Mouse (Mus musculus): ENCODE results near the gene Gm45799.

Gm45799 gene

DNA sequence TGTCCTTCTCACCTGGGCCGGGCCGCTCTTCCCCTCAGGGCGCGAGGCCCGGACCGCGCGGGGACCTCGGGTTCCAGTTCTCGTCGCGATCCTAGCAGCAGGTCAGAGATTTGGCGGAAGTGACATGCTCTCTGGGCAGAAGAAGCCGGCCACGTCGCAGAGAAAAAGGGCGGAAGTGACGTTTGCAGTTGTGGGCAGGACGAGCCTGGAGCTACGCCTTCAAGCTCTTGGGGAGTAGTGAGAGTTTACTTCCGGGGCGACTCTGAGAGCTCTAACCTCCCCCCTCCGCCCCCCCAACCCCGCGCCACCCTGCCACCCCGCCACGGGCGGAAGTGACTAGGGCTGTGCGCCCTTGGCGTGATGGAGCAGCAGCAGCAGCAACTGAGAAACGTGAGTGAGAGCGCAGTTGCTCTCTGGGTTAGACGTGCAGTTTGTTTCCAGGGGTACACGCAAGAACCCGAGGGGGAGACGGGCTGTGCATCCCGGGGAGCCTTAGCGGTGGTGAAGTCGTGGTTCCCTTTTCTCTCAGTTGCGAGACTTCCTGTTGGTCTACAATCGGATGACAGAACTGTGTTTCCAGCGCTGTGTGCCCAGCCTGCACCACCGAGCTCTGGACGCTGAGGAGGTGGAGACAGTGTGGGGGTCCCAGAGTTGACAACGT lies at the start of gene Gm45799, which contains the start of gene Arfip2:
Gene Gm45799 (plus strand): TSS at position 320 of the 661 bp plus-strand sequence.
Gene Arfip2 (minus strand): TSS at position 184 of the 661 bp plus-strand sequence.
- DNase-seq (ENCODE audit: low spot score in 2 of 2) = peak; percentile 91 to 97

GRCm38 (mm10) chr7:105602860-105603623 lies 37.3 kb upstream of the Gm45799 start:
- DNase-seq (ENCODE audit: low spot score in 2 of 2) = peak; percentile 27 to 30

DNA sequence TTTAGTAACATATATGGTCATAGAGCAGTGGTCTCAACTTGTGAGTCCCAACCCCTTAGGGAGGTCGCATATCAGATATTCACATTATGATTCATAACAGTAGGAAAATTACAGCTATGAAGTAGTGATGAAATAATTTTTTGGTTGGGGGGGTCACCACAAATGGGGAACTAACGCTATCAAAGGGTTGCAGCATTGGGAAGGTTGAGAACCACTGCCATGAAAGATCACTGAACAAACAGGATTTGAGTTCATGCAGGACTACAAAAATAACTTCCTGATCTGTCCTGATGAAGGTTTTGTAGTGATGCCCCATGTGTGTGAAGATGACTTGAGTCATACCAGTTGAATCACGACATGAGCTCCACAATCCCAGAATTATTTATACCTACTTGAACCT lies 31.9 kb upstream of the Gm45799 start:
- no peak for DNase-seq (ENCODE audit: low spot score in 2 of 2)

- DNase-seq (ENCODE audit: low spot score in 2 of 2) = no peak
These were observed 28.6 kb upstream of the Gm45799 start for GRCm38 (mm10) chr7:105611767-105612166.

DNA sequence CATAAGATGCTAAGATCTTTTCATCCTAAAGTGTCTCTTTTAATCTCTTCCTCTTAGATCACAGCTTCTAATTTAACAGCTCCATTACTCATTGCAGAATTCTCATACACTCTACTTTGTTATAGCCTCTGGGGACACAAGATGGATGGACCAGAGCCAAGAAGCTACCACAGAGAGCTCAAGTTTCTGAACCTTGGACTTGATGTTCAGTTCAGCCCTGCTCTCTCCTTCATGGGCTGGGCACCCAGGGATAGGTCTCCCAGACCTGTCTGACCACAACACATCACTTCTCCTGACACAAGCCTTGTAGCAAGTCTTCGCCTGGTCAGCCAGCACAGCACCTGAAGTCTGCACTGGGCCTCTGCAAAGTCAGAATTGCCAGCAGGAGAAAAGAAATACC lies 26.0 kb upstream of the Gm45799 start:
- no peak for DNase-seq (ENCODE audit: low spot score in 2 of 2)

DNA sequence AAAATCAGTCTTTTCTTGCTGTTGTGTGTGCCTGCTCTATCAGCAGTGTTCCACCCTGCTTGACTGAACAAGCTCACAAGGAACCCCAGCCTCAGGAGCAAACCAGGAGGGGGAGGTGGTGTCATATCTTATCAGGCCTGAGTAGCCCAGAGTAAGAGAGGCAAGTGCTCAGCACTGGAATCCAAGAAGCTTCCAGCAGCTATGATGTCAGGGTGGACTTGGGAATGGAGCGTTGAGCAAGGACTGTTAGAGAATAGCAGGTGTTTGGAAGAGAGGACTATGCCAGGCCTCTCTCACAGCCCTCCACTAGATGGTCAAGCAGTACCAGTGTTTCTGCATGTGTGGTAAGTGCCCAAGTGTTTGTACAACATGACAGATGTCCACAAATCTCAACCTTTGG lies 24.6 kb upstream of the Gm45799 start:
- no peak for DNase-seq (ENCODE audit: low spot score in 2 of 2)

GRCm38 (mm10) chr7:105616561-105616960 lies 23.8 kb upstream of the Gm45799 start:
- DNase-seq (ENCODE audit: low spot score in 2 of 2) = no peak

DNA sequence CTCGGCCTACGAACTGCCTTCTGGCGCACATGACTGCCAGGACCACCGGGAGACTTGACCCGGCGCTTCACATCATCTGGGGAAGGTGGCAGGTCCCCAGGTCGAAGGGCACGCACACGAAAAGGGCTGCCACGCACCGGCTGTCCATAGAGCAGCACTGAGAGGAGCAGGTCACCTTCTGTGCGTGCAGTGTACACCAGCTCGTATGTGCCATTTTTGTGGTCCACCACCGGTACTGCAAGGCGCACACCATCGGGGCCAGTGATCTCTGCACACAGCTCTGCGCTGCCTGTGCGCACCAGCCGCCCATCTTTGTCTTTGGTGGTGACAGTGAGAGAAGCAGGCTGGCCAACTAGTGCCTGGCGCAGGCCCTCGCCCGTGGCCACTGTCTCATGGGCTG lies 22.5 kb upstream of the Gm45799 start:
- DNase-seq (ENCODE audit: low spot score in 2 of 2) = no peak

GRCm38 (mm10) chr7:105619701-105620100 lies 20.7 kb upstream of the Gm45799 start:
- DNase-seq (ENCODE audit: low spot score in 2 of 2) = no peak

- no peak for DNase-seq (ENCODE audit: low spot score in 2 of 2)
These were observed 19.3 kb upstream of the Gm45799 start for GRCm38 (mm10) chr7:105621053-105621452.

- no peak for DNase-seq (ENCODE audit: low spot score in 2 of 2)
These were observed 18.6 kb upstream of the Gm45799 start for GRCm38 (mm10) chr7:105621646-105622292.

DNA sequence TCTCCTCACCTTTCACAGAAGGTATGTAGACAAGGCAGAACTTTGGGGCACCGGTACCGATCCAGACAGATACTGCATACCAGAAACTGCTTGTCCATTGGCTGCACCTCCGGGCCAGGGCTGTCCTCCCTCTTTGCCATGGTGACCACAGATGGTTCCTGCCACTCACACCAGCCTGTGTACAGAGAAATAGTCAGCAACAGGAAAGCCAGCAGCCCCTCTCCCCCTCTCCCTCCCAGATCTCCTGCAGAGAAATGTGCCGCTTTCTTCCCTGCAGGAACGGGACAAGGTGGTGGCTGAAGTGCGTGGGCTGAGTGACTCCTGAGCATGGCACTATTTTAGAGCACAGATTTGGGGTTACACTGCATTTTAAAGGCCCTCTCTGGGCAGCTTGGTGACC lies 15.0 kb upstream of the Gm45799 start:
- no peak for DNase-seq (ENCODE audit: low spot score in 2 of 2)

GRCm38 (mm10) chr7:105628633-105629032 lies 11.7 kb upstream of the Gm45799 start:
- no peak for DNase-seq (ENCODE audit: low spot score in 2 of 2)

GRCm38 (mm10) chr7:105632551-105632972 lies 7.8 kb upstream of the Gm45799 start:
- DNase-seq (ENCODE audit: low spot score in 2 of 2) = no peak

- peak; percentile 87 to 90 for DNase-seq (ENCODE audit: low spot score in 2 of 2)
These were observed 7.1 kb upstream of the Gm45799 start, which contains the start of gene Trim3 for GRCm38 (mm10) chr7:105633127-105633800. TSS of gene Trim3 (minus strand) at chr7:105633571.

GRCm38 (mm10) chr7:105633801-105634135 lies 6.6 kb upstream of the Gm45799 start:
- no peak for DNase-seq (ENCODE audit: low spot score in 2 of 2)

GRCm38 (mm10) chr7:105634272-105634920 lies 6.0 kb upstream of the Gm45799 start:
- no peak for DNase-seq (ENCODE audit: low spot score in 2 of 2)

DNA sequence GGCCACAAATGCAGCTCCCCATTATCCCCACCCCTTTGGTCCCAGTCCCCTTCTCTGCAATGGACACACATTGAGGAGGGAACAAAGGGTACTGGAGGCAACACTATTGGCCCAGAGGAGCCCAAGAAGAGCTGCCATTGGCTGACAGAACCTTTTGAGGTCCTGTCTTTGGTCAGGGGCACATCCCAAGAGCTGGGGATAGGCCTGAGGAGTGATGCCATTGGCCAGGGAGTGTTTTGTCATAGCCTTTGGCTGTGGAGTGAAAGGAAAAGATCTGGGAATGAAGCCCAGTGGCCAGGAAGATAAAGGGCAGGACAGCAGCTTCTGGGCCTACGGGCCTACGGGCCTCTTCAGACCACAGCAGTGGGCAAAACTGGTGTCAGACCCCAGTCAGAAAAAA lies 4.6 kb upstream of the Gm45799 start:
- DNase-seq (ENCODE audit: low spot score in 2 of 2) = no peak

DNA sequence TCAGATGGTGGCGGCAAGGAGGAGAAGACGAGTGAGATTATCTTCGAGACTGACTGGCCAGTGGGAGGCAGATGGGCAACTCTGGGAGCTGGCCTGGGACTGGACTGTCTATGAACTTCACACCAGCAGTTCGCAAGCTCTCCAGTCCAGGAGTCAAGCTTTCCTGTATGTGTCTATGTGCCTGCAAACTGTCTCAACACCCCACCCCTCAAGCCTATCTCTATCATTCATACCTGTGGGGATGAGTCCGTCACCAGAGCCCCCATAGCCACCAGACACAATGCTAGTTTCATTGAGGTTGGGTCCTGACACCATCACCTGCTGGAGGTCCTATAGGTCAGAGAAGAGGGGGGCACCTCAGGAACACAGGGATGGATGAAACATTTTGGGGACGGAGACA lies 1.6 kb upstream of the Gm45799 start:
- DNase-seq (ENCODE audit: low spot score in 2 of 2) = no peak

GRCm38 (mm10) chr7:105639304-105639703 lies 1.0 kb upstream of the Gm45799 start:
- no peak for DNase-seq (ENCODE audit: low spot score in 2 of 2)

DNA sequence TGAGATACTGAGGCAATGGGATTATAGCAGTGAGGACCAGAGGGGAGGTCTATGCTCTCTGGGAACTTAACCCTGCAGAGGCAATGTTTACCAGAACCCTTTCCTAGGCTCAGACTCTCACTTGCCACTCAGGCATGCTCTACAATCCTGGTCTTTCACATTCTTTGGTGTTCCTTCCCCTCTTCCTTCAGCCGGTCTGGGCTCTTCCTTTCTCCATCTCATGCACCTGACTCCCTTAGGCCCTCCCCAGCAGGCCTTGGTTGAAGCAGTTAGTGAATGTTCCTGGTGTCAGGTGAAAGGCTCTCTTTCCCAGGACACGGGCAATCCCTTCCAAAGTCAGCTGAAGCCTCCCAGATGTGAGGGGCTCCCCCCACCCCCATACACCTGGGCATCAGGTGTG lies 596 bp upstream of the Gm45799 start, which contains the start of gene Timm10b:
Gene Timm10b (plus strand): TSS at position 301 of the 400 bp plus-strand sequence.
- DNase-seq (ENCODE audit: low spot score in 2 of 2) = no peak

DNA sequence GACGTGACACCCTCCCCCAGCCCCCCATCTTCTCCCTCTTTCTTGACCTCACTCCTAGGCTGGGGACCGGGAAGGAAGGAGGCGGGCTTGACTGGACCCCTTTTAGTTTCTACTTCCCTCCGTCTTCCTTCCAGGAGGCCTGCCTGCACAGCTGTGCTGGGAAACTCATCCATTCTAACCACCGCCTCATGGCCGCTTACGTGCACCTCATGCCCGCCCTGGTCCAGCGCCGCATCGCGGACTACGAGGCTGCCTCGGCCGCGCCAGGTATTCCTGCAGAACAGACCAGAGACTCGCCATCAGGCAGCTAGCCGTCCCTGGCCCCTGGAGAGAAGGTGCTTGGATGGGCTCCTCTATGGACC lies 523 bp downstream of the Gm45799 start:
- peak in 1 of 2 experiments; percentile 33 for DNase-seq (ENCODE audit: low spot score in 2 of 2)

Measured in urinary bladder, adult 18-20 months (tissue).